Mouse (Mus musculus): Measurements from ENCODE around the gene Pigq.

The Pigq gene

DNA sequence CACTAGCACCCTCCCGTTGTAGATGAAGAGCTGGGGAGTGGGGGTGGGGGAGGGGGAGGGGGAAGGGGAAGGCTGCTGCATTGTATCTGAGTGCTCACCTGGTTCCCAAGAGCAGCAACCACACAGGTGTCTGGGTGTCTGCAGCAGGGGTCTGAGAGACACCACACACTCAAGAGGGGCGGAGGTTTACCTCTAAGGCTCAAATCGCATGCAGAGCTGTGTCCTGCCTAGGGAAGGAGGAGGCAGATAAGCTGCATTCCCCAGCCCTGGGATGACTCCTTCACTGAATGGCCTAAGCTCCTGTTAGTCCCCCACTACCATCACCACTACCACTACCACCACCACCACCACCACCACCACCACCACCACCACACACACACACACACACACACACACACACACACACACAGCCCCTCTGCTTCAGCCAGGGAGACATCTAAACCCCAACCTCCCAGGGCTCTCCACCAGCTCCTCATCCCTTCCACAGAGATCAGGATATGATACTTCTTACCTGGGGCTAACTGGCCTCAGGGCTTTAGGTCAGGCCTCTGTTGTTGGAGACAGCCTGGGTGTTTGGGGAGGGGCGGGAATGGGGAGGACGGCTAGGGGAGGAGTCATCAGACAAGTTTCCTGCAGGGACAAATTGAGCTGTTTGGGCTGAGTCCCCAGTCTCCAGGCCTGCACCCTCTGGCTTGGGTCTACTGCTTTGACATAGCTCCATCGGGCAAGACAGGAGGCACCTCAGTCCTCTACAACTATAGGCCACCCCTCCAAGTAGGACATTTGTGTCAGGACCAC, at the start of gene Pigq, which contains the start of gene Nhlrc4:
Pigq (minus strand) TSS at position 571 of the 798 bp plus-strand sequence.
Nhlrc4 (minus strand) TSS at position 596 of the 798 bp plus-strand sequence.
- H3K27me3 ChIP-seq (ENCODE audit: control insufficient read depth, insufficient read depth, low read length, poor library complexity, severe bottlenecking) = no peaks in the 10 kb centered on the region
- DNase-seq (ENCODE audit: low read depth, low spot score) = no peak
- no peaks in the 10 kb centered on the region for H3K36me3 ChIP-seq (ENCODE audit: control insufficient read depth, insufficient read depth, low read length, poor library complexity, severe bottlenecking)

- Histone ChIP-seq H3K36me3 (ENCODE audit: control insufficient read depth, insufficient read depth, low read length, poor library complexity, severe bottlenecking) (0 out of 2 replicates have a peak, but pooled peaks cover 2% of the 10 kb centered on the region), H3K27me3 (ENCODE audit: control insufficient read depth, insufficient read depth, low read length, poor library complexity, severe bottlenecking) (no peaks in the 10 kb centered on the region)
- DNase-seq (ENCODE audit: low read depth, low spot score) = no peak
These were observed 48.8 kb upstream of the Pigq start for GRCm38 (mm10) chr17:25993489-25993888.

DNA sequence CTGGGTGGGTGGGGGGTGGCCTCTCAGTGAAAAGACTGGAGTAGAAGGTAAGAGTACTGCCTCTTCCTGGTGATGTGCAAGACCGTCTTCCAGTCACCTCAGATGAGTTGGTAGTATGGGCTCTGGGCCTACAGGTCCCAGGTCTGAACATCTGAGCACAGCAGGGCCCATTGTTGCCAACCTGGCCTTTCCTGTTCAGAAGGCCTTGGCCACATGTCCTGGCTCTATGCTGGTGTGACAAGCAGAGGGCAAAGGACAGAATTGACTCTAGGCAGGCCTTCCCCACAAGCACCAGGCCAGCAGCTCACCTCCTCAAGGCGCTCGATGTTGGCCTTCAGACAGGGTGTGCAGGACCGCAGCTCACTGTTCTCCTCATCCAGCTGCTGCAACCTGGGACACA, 47.5 kb upstream of the Pigq start:
- H3K36me3 ChIP-seq (ENCODE audit: control insufficient read depth, insufficient read depth, low read length, poor library complexity, severe bottlenecking) = 0 out of 2 replicates have a peak, but pooled peaks cover 2% of the 10 kb centered on the region
- no peak for DNase-seq (ENCODE audit: low read depth, low spot score)

GRCm38 (mm10) chr17:25990331-25990730, 45.6 kb upstream of the Pigq start:
- DNase-seq (ENCODE audit: low read depth, low spot score) = no peak
- Histone ChIP-seq H3K27me3 (ENCODE audit: control insufficient read depth, insufficient read depth, low read length, poor library complexity, severe bottlenecking) (no peaks in the 10 kb centered on the region), H3K36me3 (ENCODE audit: control insufficient read depth, insufficient read depth, low read length, poor library complexity, severe bottlenecking) (0 out of 2 replicates have a peak, but pooled peaks cover 2% of the 10 kb centered on the region)

More for the DNA sequence above, 47.5 kb upstream of the Pigq start:
- H3K27me3 ChIP-seq (ENCODE audit: control insufficient read depth, insufficient read depth, low read length, poor library complexity, severe bottlenecking) = no peaks in the 10 kb centered on the region

GRCm38 (mm10) chr17:25985306-25986294, 40.9 kb upstream of the Pigq start, which contains the start of gene Capn15:
Capn15 (minus strand) TSS chr17:25985796.
- H3K27me3 ChIP-seq (ENCODE audit: control insufficient read depth, insufficient read depth, low read length, poor library complexity, severe bottlenecking) = no peaks in the 10 kb centered on the region
- peak; percentile 92 for DNase-seq (ENCODE audit: low read depth, low spot score)
- no peaks in the 10 kb centered on the region for H3K36me3 ChIP-seq (ENCODE audit: control insufficient read depth, insufficient read depth, low read length, poor library complexity, severe bottlenecking)

- peak; percentile 29 for DNase-seq (ENCODE audit: low read depth, low spot score)
- Histone ChIP-seq H3K27me3 (ENCODE audit: control insufficient read depth, insufficient read depth, low read length, poor library complexity, severe bottlenecking) (no peaks in the 10 kb centered on the region), H3K36me3 (ENCODE audit: control insufficient read depth, insufficient read depth, low read length, poor library complexity, severe bottlenecking) (no peaks in the 10 kb centered on the region)
These were observed 40.0 kb upstream of the Pigq start for GRCm38 (mm10) chr17:25984556-25985305.

DNA sequence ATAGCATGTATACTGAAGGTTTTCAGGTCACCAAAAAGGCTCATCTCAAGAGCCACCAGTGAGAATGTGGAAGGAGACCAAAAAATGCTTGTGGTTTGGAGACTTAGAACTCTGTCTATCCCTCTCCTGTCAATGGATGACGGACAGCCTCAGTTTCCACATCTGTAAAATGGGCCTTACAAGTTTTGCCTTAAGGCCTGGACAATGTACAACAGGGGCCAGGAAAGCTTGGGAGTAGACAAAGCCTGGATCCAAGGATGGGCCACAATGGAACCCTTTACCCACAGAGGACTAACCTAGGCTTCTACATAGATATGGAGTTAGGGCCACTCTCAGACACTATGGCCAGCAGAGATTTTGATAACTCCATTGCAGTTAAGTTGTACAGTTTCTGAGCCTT, 39.3 kb upstream of the Pigq start:
- no peak for DNase-seq (ENCODE audit: low read depth, low spot score)
- Histone ChIP-seq H3K36me3 (ENCODE audit: control insufficient read depth, insufficient read depth, low read length, poor library complexity, severe bottlenecking) (no peaks in the 10 kb centered on the region), H3K27me3 (ENCODE audit: control insufficient read depth, insufficient read depth, low read length, poor library complexity, severe bottlenecking) (no peaks in the 10 kb centered on the region)

DNA sequence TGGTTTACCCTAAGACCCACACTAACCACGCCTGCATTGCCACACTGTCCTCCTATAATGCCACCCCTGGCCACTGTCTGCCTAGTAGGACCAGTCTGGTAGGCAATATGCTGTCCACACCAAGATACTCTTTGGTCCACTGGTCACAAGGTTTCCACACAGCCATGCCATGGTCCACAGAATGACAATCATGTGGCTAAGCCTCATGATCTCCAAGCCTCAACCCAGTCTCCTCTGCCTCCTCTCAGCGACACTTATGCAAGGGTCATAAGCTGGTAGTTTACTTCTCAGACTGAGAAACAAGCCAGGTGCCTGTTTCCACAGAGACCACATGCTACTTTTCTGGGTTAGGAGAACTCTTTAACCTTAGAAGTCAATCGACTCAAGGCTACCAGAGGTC, 38.2 kb upstream of the Pigq start:
- Histone ChIP-seq H3K27me3 (ENCODE audit: control insufficient read depth, insufficient read depth, low read length, poor library complexity, severe bottlenecking) (no peaks in the 10 kb centered on the region), H3K36me3 (ENCODE audit: control insufficient read depth, insufficient read depth, low read length, poor library complexity, severe bottlenecking) (no peaks in the 10 kb centered on the region)
- no peak for DNase-seq (ENCODE audit: low read depth, low spot score)

GRCm38 (mm10) chr17:25980854-25981253, 36.1 kb upstream of the Pigq start:
- no peak for DNase-seq (ENCODE audit: low read depth, low spot score)
- no peaks in the 10 kb centered on the region for H3K36me3 ChIP-seq (ENCODE audit: control insufficient read depth, insufficient read depth, low read length, poor library complexity, severe bottlenecking)
- H3K27me3 ChIP-seq (ENCODE audit: control insufficient read depth, insufficient read depth, low read length, poor library complexity, severe bottlenecking) = no peaks in the 10 kb centered on the region

GRCm38 (mm10) chr17:25979829-25980738, 35.3 kb upstream of the Pigq start:
- no peak for DNase-seq (ENCODE audit: low read depth, low spot score)
- H3K27me3 ChIP-seq (ENCODE audit: control insufficient read depth, insufficient read depth, low read length, poor library complexity, severe bottlenecking) = no peaks in the 10 kb centered on the region
- H3K36me3 ChIP-seq (ENCODE audit: control insufficient read depth, insufficient read depth, low read length, poor library complexity, severe bottlenecking) = no peaks in the 10 kb centered on the region

DNA sequence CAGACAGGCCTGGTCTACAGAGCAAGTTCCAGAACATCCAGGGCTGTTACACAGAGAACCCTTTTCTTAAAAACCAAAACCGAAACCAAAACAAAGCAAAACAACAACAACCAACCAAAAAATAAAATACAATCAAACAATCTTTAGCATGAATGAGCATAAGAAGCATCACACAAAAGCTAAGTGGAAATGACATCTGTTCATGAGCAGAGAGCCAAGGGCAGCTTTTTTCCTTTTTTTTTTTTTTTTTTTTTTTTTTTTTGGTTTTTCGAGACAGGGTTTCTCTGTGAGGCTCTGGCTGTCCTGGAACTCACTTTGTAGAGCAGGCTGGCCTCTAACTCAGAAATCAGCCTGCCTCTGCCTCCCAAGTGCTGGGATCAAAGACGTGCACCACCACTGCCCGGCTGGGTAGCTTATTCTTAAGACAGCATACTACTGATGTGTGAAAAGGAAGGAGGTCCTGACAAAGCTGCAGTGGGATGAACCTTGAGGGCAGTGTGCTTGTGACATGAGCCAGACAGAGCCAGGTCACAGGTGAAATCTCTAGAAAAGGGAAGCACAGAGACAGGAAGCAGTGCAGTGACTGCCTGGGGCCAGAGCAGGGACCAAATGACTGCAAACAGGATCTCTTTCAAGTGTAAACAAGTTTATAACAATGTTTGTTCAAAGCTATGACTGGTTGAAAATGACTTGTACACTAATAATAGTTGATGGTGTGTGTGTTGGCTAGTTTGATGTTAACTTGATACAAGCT, 26.4 kb upstream of the Pigq start:
- no peaks in the 10 kb centered on the region for H3K36me3 ChIP-seq (ENCODE audit: control insufficient read depth, insufficient read depth, low read length, poor library complexity, severe bottlenecking)
- DNase-seq (ENCODE audit: low read depth, low spot score) = peak; percentile 54
- no peaks in the 10 kb centered on the region for H3K27me3 ChIP-seq (ENCODE audit: control insufficient read depth, insufficient read depth, low read length, poor library complexity, severe bottlenecking)

DNA sequence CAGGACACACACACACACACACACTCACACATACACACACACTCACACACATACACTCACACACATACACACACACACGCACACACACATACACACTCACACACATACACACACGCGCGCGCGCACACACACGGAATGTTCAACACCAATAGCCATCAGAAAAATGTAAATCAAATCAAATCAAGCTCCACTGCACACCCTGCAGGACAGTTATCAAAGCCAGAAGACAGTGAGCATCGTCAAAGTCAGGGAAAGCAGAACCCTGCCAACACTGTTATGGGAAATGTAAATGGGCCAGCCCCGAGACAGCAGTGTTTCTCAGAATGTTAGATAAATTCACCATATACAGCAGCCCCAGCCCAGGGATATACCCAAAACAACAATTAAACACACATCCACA, 25.7 kb upstream of the Pigq start:
- no peaks in the 10 kb centered on the region for H3K36me3 ChIP-seq (ENCODE audit: control insufficient read depth, insufficient read depth, low read length, poor library complexity, severe bottlenecking)
- no peaks in the 10 kb centered on the region for H3K27me3 ChIP-seq (ENCODE audit: control insufficient read depth, insufficient read depth, low read length, poor library complexity, severe bottlenecking)
- peak; percentile 21 for DNase-seq (ENCODE audit: low read depth, low spot score)

DNA sequence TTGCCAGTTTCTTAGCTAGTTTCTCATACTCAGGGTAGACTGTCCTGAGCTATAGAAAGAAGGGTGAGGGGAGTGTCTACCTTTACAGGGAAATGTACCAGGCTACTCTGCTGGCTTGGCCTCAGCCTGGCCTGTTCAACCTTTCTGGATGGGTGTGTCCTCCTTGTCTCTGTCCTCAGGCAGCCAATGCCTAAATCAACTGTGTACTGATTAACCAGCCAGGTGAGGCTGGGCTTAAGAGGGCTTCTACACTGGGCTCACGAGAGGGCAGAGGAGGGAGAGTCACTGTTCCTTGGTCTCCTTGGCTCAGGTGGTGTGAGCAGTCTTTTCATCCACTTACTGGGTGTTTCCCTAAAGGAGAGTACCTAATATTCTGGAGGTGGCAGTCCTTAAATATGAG, 23.4 kb upstream of the Pigq start:
- Histone ChIP-seq H3K27me3 (ENCODE audit: control insufficient read depth, insufficient read depth, low read length, poor library complexity, severe bottlenecking) (no peaks in the 10 kb centered on the region), H3K36me3 (ENCODE audit: control insufficient read depth, insufficient read depth, low read length, poor library complexity, severe bottlenecking) (no peaks in the 10 kb centered on the region; the same call in 1 of the 2 replicates)
- no peak for DNase-seq (ENCODE audit: low read depth, low spot score)

Measured in splenic B cell, adult 2 months (primary cell).